Mouse (Mus musculus) brain, embryonic 14.5 days (tissue): Measurements from ENCODE around the gene Vmn2r29. TPM values are rescaled to one million over a fixed set of nuclear protein-coding genes. Genes with fewer than 3 reads are reported as not detected.
A peak's percentile ranks its signal among the peaks of the same experiment; 100 is the strongest.
"Not testable (repeated sequence)": the region's sequence is repeated elsewhere in the genome, so short reads cannot be mapped to it uniquely, and the experiment has no call there.

Source experiments
- DNase-seq: peaks from one replicate; pipeline ENCODE4 v3.0.0-alpha.2; 2011; ENCODE audit warnings: low read depth
- CTCF ChIP-seq: fragments of 200-500 bp; IDR thresholded peaks from 2 replicates; pipeline ENCODE4 v1.5.1; 2012; ENCODE audit warnings: inconsistent platforms, mild to moderate bottlenecking, moderate library complexity, borderline replicate concordance; ENCODE audit not compliant: insufficient read depth, insufficient read length; ENCODE audit errors: extremely low read depth
- POLR2A ChIP-seq: fragments of 200-500 bp; IDR thresholded peaks from 2 replicates; pipeline ENCODE4 v1.6.1; 2012; ENCODE audit warnings: mild to moderate bottlenecking, inconsistent platforms, borderline replicate concordance; ENCODE audit not compliant: poor library complexity, insufficient read depth, insufficient read length, severe bottlenecking; ENCODE audit errors: extremely low read depth
- polyA plus RNA-seq: library from polyadenylated mRNA; depleted of rRNA; stranded (reverse); fragments of >200 nt; gene quantifications from 2 replicates; pipeline ENCODE4 v1.2.3, GENCODE M21; 2012; rRNA removed

The Vmn2r29 gene
- polyA plus RNA-seq, result 1.6 and 4.0 TPM in 2 replicates

GRCm38 (mm10) chr7:7247228-7247627 lies at the start of gene Vmn2r29:
Gene Vmn2r29 (minus strand): TSS chr7:7247328.
- DNase-seq, result not testable (repeated sequence)

DNA sequence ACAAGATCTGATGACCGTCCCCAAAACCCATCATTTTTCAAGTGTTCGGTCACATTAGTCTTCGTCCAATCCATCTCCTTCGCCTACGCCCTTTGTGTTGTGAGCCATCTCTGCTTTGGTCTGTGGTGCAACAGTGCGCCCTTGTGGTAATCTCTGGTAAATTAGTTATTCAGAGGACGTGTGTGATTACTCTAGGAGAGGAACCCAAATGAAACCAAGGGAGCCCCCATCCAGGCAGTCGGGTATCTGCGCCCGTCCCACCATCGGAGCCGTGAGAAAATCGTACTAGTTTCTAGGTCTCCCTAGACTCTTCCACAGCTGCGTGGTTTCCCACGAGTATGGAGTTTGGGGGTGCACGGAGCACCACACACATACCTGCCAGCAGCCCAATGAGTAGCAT lies 48.5 kb upstream of the Vmn2r29 start:
- no peak for TF ChIP-seq POLR2A
- peak; percentile 41; the same call in 1 of the 2 replicates for TF ChIP-seq CTCF
- DNase-seq, result peak; percentile 56

GRCm38 (mm10) chr7:7281383-7281782 lies 34.3 kb upstream of the Vmn2r29 start:
- TF ChIP-seq POLR2A, result no peak
- no peak for TF ChIP-seq CTCF
- DNase-seq, result no peak

DNA sequence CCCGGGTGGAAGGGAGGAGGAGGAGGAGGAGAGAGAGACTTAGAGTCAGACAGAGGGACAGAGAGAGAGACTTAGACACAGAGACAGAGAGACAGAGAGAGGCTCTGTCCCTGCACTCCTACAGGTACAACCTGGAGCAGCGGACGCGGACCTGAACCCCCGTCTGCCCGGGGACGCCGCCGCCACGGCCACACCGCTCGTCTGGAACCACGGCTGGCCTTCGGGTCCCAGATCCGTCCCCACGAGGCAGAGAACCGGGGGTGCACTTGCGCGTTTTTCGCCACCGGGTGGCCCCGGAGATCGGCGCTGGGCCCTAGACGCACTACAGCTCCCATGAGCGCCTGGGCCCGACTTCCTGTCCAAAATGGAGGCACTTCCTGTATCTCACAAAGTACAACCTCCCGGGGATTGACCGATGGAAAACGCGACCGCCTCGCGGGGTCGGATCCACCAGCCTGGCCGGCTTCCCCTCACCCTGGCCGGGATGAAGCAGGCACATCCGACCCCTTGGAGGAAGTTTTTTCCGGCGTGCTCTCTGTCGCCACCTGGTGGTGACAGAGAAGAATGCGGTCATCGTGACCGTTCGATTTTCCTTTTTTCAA lies 30.9 kb upstream of the Vmn2r29 start, which contains the start of gene Gm45844:
Gene Gm45844, minus strand, starts transcription at position 324 of the 602 bp plus-strand sequence.
- peak; percentile 83 for DNase-seq
- TF ChIP-seq CTCF, result peak; percentile 93

DNA sequence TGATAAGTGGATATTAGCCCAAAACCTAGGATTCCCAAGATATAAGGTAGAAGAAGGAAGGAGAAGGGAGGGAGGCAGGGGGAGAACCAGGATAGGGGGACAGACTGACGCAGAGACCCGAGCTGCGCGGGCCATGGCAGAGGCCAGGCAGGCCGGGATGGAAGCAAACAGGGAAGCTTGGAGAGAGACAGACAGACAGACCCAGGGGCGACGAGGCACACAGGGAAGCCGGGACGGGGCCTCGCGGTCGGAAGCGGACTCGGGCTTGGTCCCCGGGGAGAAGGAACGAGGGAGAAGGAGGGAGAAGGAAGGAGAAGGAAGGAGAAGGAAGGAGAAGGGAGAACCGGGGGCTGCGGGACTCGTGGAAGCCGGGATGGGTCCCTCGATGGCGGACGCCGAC lies 30.4 kb upstream of the Vmn2r29 start:
- peak; percentile 80 for DNase-seq

DNA sequence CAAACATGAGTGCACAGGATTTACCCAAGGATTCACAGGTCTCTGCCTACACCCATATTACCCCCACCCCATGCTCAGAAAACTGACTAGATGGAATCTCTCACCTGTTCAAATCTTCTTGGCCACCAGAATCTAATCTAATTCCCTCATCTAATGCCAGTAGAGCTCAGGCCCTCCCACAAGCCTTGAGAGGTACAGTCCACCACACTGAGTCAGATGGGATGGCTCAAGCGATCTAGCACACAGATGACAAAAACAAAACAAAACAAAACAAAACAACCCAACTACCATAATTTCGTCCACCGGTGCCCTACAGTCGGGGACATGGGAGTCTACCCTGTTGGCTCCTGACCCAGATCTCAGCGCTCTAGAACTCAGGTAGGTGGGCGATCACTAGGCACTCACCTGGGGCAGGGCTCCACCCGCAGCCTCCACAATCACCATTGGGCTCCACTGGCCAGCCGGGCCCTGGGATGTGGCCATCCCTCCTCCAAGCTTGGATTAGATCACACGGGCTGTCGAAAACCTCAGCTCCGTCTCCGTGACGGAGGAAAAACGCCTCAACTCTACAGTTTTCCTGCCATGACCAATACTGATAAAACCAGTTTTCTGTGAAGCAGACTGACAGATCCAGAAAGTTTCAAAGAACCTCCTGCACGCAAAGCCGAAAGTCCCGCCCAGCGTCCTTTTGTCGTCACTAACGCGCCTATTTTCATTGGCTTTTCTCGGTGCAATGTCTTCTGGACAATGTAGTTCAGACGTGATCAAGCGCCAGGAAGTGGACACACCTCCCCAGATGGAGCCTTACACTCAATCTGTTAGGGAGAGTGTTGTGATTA lies 37.6 kb downstream of the Vmn2r29 start, which contains the start of gene Zfp772:
Gene Zfp772, minus strand, starts transcription at position 686 of the 839 bp plus-strand sequence.
- peak; percentile 84 for DNase-seq

GRCm38 (mm10) chr7:7188191-7188942 lies 58.8 kb downstream of the Vmn2r29 start:
- DNase-seq, result peak; percentile 85

GRCm38 (mm10) chr7:7187417-7188190 lies 59.5 kb downstream of the Vmn2r29 start:
- TF ChIP-seq CTCF (no peak), POLR2A (no peak)
- no peak for DNase-seq

More at GRCm38 (mm10) chr7:7188191-7188942, 58.8 kb downstream of the Vmn2r29 start:
- no peak for TF ChIP-seq POLR2A
- peak; percentile 85 for TF ChIP-seq CTCF

GRCm38 (mm10) chr7:7185897-7186296 lies 61.2 kb downstream of the Vmn2r29 start:
- no peak for DNase-seq
- TF ChIP-seq CTCF, result no peak

Other genes with a start within 250 kb of the Vmn2r29 start
- 20.1 and 23.0 TPM in 2 replicates for gene Zfp954, start 125.8 kb downstream of the Vmn2r29 start, polyA plus RNA-seq
- 4.6 and 7.9 TPM in 2 replicates for gene Zfp773, start 110.6 kb downstream of the Vmn2r29 start, polyA plus RNA-seq
- gene Zfp418, start 76.0 kb downstream of the Vmn2r29 start, polyA plus RNA-seq, result 3.0 and 3.2 TPM in 2 replicates
- 8.3 and 11.0 TPM in 2 replicates for gene Zfp772, start 37.3 kb downstream of the Vmn2r29 start, polyA plus RNA-seq
- 4.1 and 5.6 TPM in 2 replicates for gene Gm45844, start 31.0 kb upstream of the Vmn2r29 start, polyA plus RNA-seq
- gene Clcn4, start 53.5 kb upstream of the Vmn2r29 start, polyA plus RNA-seq, result 67.0 and 90.5 TPM in 2 replicates
- gene Vmn2r30, start 90.3 kb upstream of the Vmn2r29 start, polyA plus RNA-seq, result not detected in 2 replicates
- not detected in 2 replicates for gene Gm45783, start 127.2 kb upstream of the Vmn2r29 start, polyA plus RNA-seq
- gene Vmn2r31, start 152.4 kb upstream of the Vmn2r29 start, polyA plus RNA-seq, result not detected in 2 replicates
- gene Vmn2r32, start 232.7 kb upstream of the Vmn2r29 start, polyA plus RNA-seq, result not detected in 2 replicates